Mouse (Mus musculus) forebrain, postnatal 0 days (tissue): Measurements from ENCODE around the gene Tmem9b. TPM values are rescaled to one million over a fixed set of nuclear protein-coding genes. Genes with fewer than 3 reads are reported as not detected.

Experiments used
- ATAC-seq: fragments of 200-750 bp; cut with Nextera tagmentation; 2 replicates; pipeline ENCODE4 v1.8.0; 2017; ENCODE audit warnings: mild to moderate bottlenecking, moderate library complexity
- DNase-seq: peaks from one replicate; pipeline ENCODE4 v3.0.0-alpha.2; 2015
- H3K27ac ChIP-seq: fragments of 300-500 bp; sonication (generic); 2 replicates; pipeline ENCODE4 v1.5.1; 2014; ENCODE audit warnings: low read depth, mild to moderate bottlenecking, antibody characterized with exemption, low read length, moderate library complexity, mixed read lengths
- H3K27me3 ChIP-seq: fragments of 300-500 bp; sonication (generic); 2 replicates; pipeline ENCODE4 v1.6.1; 2014; ENCODE audit warnings: mild to moderate bottlenecking, low read length, mixed read lengths; ENCODE audit not compliant: insufficient read depth
- H3K36me3 ChIP-seq: fragments of 300-500 bp; sonication (generic); 2 replicates; pipeline ENCODE4 v1.6.1; 2014; ENCODE audit warnings: mild to moderate bottlenecking, moderate library complexity; ENCODE audit not compliant: insufficient read depth
- H3K4me1 ChIP-seq: fragments of 300-500 bp; sonication (generic); 2 replicates; pipeline ENCODE4 v1.6.1; 2014; ENCODE audit warnings: antibody characterized with exemption; ENCODE audit not compliant: insufficient read depth
- H3K4me2 ChIP-seq: fragments of 300-500 bp; sonication (generic); 2 replicates; pipeline ENCODE4 v1.6.1; 2014; ENCODE audit warnings: low read depth, mild to moderate bottlenecking, moderate library complexity
- H3K4me3 ChIP-seq: fragments of 300-500 bp; sonication (generic); 2 replicates; pipeline ENCODE4 v1.5.1; 2014; ENCODE audit warnings: low read depth, low read length, mixed read lengths
- H3K9ac ChIP-seq: fragments of 300-500 bp; sonication (generic); 2 replicates; pipeline ENCODE4 v1.6.1; 2014; ENCODE audit warnings: mild to moderate bottlenecking
- H3K9me3 ChIP-seq: fragments of 300-500 bp; sonication (generic); 2 replicates; pipeline ENCODE4 v1.6.1; 2016; ENCODE audit warnings: low read length
- CTCF ChIP-seq: sonication (generic); IDR thresholded peaks from 2 replicates; pipeline ENCODE4 v1.5.1; 2016; ENCODE audit warnings: antibody characterized with exemption, control low read depth, low read depth
- WGBS: fragments of 180-500 bp; shearing (Covaris S2); extraction: QIAGEN DNeasy Blood & Tissue Kit; methylation state at CpG from one replicate; pipeline ENCODE4 v1.1.7; 2014; 5-methylcytosine and 5-hydroxymethylcytosine counted together
- polyA plus RNA-seq: library from polyadenylated mRNA; unstranded; fragments of >200 nt; fragmentation: Nextera tagmentation; extraction: Ambion mirVana; gene quantifications from 2 replicates; pipeline ENCODE4 v1.2.1, GENCODE M21; 2015
- total RNA-seq: library from RNA; depleted of rRNA; stranded (reverse); fragments of >200 nt; gene quantifications from 2 replicates; pipeline ENCODE4 v1.2.3, GENCODE M21; 2014

Gene Tmem9b
- total and polyA plus RNA-seq, 2 experiments from 2014 or later = 139 to 157 TPM

GRCm38 (mm10) chr7:109787860-109788259, 35.2 kb upstream of the Tmem9b start:
- no peak overlapping the region for H3K27ac ChIP-seq
- H3K4me1 ChIP-seq = no peaks in the 10 kb centered on the region
- H3K4me2 ChIP-seq = no peak overlapping the region
- H3K36me3 ChIP-seq = no peaks in the 10 kb centered on the region
- no peaks in the 10 kb centered on the region for H3K27me3 ChIP-seq
- DNase-seq = no peak
- no peak overlapping the region for H3K4me3 ChIP-seq
- no peak overlapping the region for H3K9ac ChIP-seq
- no peak for TF ChIP-seq CTCF
- ATAC-seq = no peak
- 87% methylated on average over 2 of the region's 2 CpGs for WGBS
- H3K9me3 ChIP-seq = no peaks in the 10 kb centered on the region

- no peak for TF ChIP-seq CTCF
- Histone ChIP-seq H3K27me3 (peaks cover 16% of the 10 kb centered on the region; the same call in 1 of the 2 replicates), H3K4me1 (no peaks in the 10 kb centered on the region), H3K4me3 (no peak overlapping the region), H3K36me3 (no peaks in the 10 kb centered on the region), H3K4me2 (no peak overlapping the region), H3K9ac (no peak overlapping the region), H3K9me3 (no peaks in the 10 kb centered on the region), H3K27ac (no peak overlapping the region)
- 17% methylated on average over 7 of the region's 7 CpGs for WGBS
- ATAC-seq = peak; percentile 12; the same call in 1 of the 2 replicates
- no peak for DNase-seq
Observed at GRCm38 (mm10) chr7:109783281-109783680, 30.6 kb upstream of the Tmem9b start.

GRCm38 (mm10) chr7:109781470-109782203, 29.0 kb upstream of the Tmem9b start, which contains the start of gene Nrip3:
TSS of gene Nrip3 (minus strand) at chr7:109782025.
- peak; percentile 92 for DNase-seq
- Histone ChIP-seq H3K27ac (no peak within 1 kb of the TSS), H3K9me3 (no peaks in the 10 kb centered on the region), H3K4me2 (peak within 1 kb of the TSS; percentile 97), H3K4me1 (no peaks in the 10 kb centered on the region), H3K27me3 (peaks cover 16% of the 10 kb centered on the region; the same call in 1 of the 2 replicates), H3K9ac (peak within 1 kb of the TSS; percentile 66), H3K4me3 (peak within 1 kb of the TSS; percentile 55), H3K36me3 (no peaks in the 10 kb centered on the region)
- 1% methylated on average over 51 of the region's 52 CpGs for WGBS
- peak; percentile 88 for ATAC-seq
- TF ChIP-seq CTCF = no peak

- TF ChIP-seq CTCF = no peak
- H3K27ac ChIP-seq = no peak overlapping the region
- H3K27me3 ChIP-seq = peaks cover 16% of the 10 kb centered on the region; the same call in 1 of the 2 replicates
- ATAC-seq = peak; percentile 53
- H3K4me2 ChIP-seq = peak overlapping the region; percentile 97
- no peak for DNase-seq
- peak overlapping the region; percentile 55 for H3K4me3 ChIP-seq
- H3K9me3 ChIP-seq = no peaks in the 10 kb centered on the region
- no peaks in the 10 kb centered on the region for H3K4me1 ChIP-seq
- peak overlapping the region; percentile 66 for H3K9ac ChIP-seq
- WGBS = 2% methylated on average over 24 of the region's 24 CpGs
- H3K36me3 ChIP-seq = no peaks in the 10 kb centered on the region
Observed at GRCm38 (mm10) chr7:109781087-109781469, 28.4 kb upstream of the Tmem9b start.

- TF ChIP-seq CTCF = no peak
- DNase-seq = no peak
- no peaks in the 10 kb centered on the region for H3K27me3 ChIP-seq
- no peak overlapping the region for H3K9ac ChIP-seq
- H3K27ac ChIP-seq = no peak overlapping the region
- H3K4me3 ChIP-seq = no peak overlapping the region
- ATAC-seq = no peak
- no peaks in the 10 kb centered on the region for H3K9me3 ChIP-seq
- H3K36me3 ChIP-seq = no peaks in the 10 kb centered on the region
- H3K4me2 ChIP-seq = no peak overlapping the region
- no peaks in the 10 kb centered on the region for H3K4me1 ChIP-seq
Observed at GRCm38 (mm10) chr7:109772251-109772650, 19.6 kb upstream of the Tmem9b start.

GRCm38 (mm10) chr7:109768699-109769383, 16.2 kb upstream of the Tmem9b start:
- no peak overlapping the region for H3K4me2 ChIP-seq
- ATAC-seq (no peak), DNase-seq (no peak)
- no peak overlapping the region for H3K4me3 ChIP-seq
- H3K9me3 ChIP-seq = no peaks in the 10 kb centered on the region
- H3K4me1 ChIP-seq = no peaks in the 10 kb centered on the region
- no peaks in the 10 kb centered on the region for H3K27me3 ChIP-seq
- H3K9ac ChIP-seq = no peak overlapping the region
- WGBS = 66% methylated on average over 2 of the region's 2 CpGs
- H3K36me3 ChIP-seq = no peaks in the 10 kb centered on the region
- H3K27ac ChIP-seq = no peak overlapping the region
- TF ChIP-seq CTCF = no peak
